Mouse (Mus musculus) lung, adult 2 months (tissue): Measurements from ENCODE around the gene AW146154. TPM values are rescaled to one million over a fixed set of nuclear protein-coding genes. Genes with fewer than 3 reads are reported as not detected.
"Not testable (repeated sequence)": the region's sequence is repeated elsewhere in the genome, so short reads cannot be mapped to it uniquely, and the experiment has no call there.

Source experiments
- DNase-seq: peaks from one replicate; pipeline ENCODE4 v3.0.0; 2022
- H3K4me1 ChIP-seq: fragments of 200-500 bp; 2 replicates; pipeline ENCODE4 v1.6.1; 2011; ENCODE audit warnings: low read length; ENCODE audit not compliant: control insufficient read depth, insufficient read depth
- H3K4me3 ChIP-seq: fragments of 200-500 bp; replicated peaks from 2 replicates; pipeline ENCODE3; 2011; ENCODE audit warnings: low read depth, mild to moderate bottlenecking, control low read depth, low read length; ENCODE audit errors: extremely low read depth
- CTCF ChIP-seq: fragments of 200-500 bp; IDR thresholded peaks from 2 replicates; pipeline ENCODE4 v1.5.1; 2011; ENCODE audit warnings: mild to moderate bottlenecking, low read length, control low read depth; ENCODE audit not compliant: insufficient read depth
- POLR2A ChIP-seq: fragments of 200-500 bp; IDR thresholded peaks from 2 replicates; pipeline ENCODE4 v1.6.1; 2011; ENCODE audit warnings: low read depth, mild to moderate bottlenecking, control low read depth, low read length, borderline replicate concordance; ENCODE audit errors: extremely low read depth
- WGBS: fragments of 180-500 bp; shearing (Covaris S2); methylation state at CpG from one replicate; pipeline ENCODE4 v1.1.7; 2018; 5-methylcytosine and 5-hydroxymethylcytosine counted together
- polyA plus RNA-seq: library from polyadenylated mRNA; depleted of rRNA; stranded (reverse); fragments of >200 nt; gene quantifications from 2 replicates; pipeline ENCODE4 v1.2.3, GENCODE M21; 2012; rRNA removed

The AW146154 gene
- polyA plus RNA-seq, result 3.5 and 5.3 TPM in 2 replicates

- DNase-seq, result peak; percentile 100
- peak within 1 kb of the TSS; percentile 78 for H3K4me3 ChIP-seq
- TF ChIP-seq POLR2A (peak; percentile 67; the same call in 1 of the 2 replicates), CTCF (no peak)
- under 1% methylated on average over 18 of the region's 18 CpGs for WGBS
- H3K4me1 ChIP-seq, result no peaks in the 10 kb centered on the region
Measured at GRCm38 (mm10) chr7:41499389-41500049, at the start of gene AW146154, which contains the start of gene Gm20449. Gene AW146154 (minus strand): TSS chr7:41499890. Gene Gm20449 (minus strand): TSS chr7:41499417.

DNA sequence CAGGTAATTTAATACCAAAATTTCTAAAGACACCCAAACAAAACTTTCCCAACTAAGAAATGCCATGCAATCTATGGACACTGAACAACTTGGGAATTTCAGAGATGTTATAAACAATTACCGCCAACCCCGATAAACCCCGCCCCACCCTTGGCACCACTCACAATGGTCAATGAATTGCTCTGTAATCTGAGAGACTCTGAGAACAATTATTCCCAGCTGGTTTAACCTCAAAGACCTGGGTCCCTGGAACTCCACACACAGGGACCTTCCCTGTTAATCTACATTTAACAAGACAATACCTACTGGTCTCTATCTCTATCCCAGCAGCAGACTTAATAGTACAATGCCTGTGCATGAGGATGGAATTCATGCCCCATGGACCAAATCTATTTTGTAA lies 13.0 kb upstream of the AW146154 start:
- Histone ChIP-seq H3K4me1 (no peaks in the 10 kb centered on the region), H3K4me3 (no peak overlapping the region)
- TF ChIP-seq POLR2A (no peak), CTCF (no peak)
- no peak for DNase-seq
- 81% methylated on average over 3 of the region's 3 CpGs for WGBS

GRCm38 (mm10) chr7:41512207-41512606 lies 12.5 kb upstream of the AW146154 start:
- no peak for TF ChIP-seq POLR2A
- no peak for TF ChIP-seq CTCF
- no peak for DNase-seq
- 20% methylated on average over 1 of the region's 1 CpGs for WGBS
- H3K4me3 ChIP-seq, result no peak overlapping the region
- no peaks in the 10 kb centered on the region for H3K4me1 ChIP-seq

DNA sequence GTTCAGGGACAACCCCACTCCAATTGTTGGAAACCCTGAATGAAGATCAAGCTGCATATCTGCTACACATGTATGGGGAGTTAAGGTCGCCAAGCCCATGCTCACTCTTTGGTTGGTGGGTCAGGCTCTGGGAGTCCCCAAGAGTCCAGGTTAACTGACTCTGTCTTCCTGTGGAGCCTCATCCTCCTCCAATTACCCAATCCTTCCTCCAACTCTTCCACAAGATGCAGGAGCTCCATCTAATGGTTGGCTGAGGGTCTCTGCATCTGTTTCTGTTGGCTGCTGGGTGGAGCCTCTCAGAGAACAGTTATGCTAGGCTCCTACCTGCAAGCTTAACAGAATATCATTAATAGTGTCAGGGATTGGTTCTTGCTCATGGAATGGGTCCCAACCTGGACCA lies 2.7 kb upstream of the AW146154 start:
- no peaks in the 10 kb centered on the region for H3K4me1 ChIP-seq
- DNase-seq, result no peak
- H3K4me3 ChIP-seq, result no peak overlapping the region
- 39% methylated on average over 1 of the region's 1 CpGs for WGBS
- TF ChIP-seq CTCF (no peak), POLR2A (no peak)

DNA sequence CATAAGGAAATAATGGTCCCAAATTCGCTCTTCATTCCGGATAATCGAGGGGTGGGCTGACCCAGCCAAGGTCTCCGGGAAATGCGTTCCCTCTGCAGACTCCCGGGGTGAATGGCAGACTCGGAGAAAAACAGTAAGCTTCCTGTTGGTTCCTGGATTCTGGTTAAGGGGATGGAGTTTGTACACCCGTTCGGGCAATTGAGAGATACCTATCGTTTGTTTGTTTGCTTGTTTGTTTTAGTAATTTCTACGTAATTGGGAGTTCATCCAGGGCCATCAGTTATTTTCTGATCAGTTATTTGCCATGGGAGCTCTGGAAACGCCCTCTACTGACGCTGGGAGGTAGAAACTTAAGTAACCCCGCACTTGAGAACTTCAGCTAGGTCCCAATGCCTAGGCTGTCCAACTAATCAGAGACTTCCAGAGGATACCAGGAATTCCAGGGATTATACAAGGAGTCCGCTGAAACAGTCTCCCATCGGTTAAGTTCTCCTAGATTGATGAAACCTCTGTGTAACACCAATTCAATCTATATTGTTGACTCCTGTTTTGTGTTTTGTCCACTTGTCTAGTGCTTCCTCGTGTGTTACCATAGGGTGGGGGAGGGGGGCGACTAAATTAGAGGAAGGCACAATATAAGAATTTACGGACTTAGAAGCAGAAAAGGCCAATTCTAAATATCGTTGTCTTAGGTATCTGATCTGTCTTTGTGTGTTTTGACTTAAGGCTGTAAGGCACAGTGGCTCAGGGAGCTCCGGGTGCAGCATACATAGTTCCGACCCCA lies 653 bp upstream of the AW146154 start:
- no peak for DNase-seq
- WGBS, result 16% methylated on average over 22 of the region's 22 CpGs
- Histone ChIP-seq H3K4me1 (no peaks in the 10 kb centered on the region), H3K4me3 (peak overlapping the region; percentile 78)
- no peak for TF ChIP-seq CTCF
- no peak for TF ChIP-seq POLR2A

GRCm38 (mm10) chr7:41499018-41499388 lies 687 bp downstream of the AW146154 start:
- WGBS, result 0% methylated on average over 6 of the region's 6 CpGs
- peak overlapping the region; percentile 78 for H3K4me3 ChIP-seq
- not testable (repeated sequence) for DNase-seq, H3K4me1 ChIP-seq

DNA sequence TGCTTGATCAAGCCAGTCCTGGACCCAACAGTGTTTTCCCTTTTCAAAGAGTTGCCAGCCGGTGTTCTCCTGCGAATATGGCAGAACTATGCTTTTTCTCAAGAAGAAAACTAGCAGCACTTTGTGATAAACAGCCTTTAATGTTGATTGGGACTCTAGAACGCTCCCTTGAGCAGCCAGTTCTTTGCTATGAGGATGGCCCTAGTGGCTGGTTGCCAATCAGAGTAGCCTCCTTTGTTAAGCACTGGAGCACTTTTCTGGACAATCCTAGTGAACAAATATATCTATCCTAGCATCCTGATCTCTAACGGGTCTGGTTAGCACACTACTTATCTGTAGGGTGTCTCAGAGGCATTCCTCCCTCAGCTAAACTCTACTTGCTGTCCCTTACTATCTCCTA lies 1.2 kb downstream of the AW146154 start:
- not testable (repeated sequence) for DNase-seq, H3K4me3 ChIP-seq, H3K4me1 ChIP-seq
- WGBS, result 72% methylated on average over 4 of the region's 4 CpGs

DNA sequence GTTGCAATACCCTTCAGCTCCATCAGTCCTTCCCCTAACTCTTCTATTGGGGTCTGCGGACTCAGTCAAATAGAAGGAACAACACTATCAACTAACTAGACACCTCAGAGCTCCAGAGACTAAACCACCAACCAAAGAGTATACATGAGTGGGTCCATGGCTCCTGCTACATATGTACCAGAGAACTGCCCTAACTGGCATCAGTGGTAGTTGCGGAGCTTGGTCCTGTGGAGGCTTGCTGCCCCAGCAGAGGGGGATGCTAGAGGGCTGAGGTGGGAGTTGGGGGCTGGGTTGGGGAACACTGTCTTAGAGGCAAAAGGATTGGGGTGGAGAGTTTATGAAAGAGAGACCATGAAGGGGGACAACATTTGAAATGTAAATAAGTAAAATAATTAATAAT lies 1.8 kb downstream of the AW146154 start:
- H3K4me3 ChIP-seq, result no peak overlapping the region
- WGBS, result 98% methylated on average over 2 of the region's 2 CpGs
- TF ChIP-seq POLR2A, result no peak
- no peak for TF ChIP-seq CTCF
- no peaks in the 10 kb centered on the region for H3K4me1 ChIP-seq
- no peak for DNase-seq

DNA sequence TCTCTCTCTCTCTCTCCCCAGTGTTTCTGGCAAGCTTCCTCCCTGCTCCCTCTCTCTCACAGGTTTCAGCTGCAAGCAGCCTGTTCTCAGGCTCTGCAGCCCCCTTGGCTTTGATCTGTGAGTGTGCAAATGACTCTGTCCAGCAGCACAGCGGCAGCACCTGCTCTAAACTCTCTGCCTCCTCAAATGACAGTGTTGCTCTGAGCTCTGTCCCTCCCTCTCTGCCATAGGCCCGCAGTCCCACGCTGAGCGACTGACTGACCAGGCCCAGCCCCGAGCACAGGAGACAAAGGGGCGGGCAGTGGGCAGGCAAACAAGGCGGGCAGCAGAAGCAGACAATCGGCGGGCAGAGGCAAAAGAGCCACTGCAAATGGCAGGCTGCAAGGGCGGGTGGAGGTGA lies 47.8 kb downstream of the AW146154 start:
- Histone ChIP-seq H3K4me1 (no peaks in the 10 kb centered on the region), H3K4me3 (no peak overlapping the region)
- 16% methylated on average over 10 of the region's 10 CpGs for WGBS
- TF ChIP-seq POLR2A (no peak), CTCF (no peak)
- DNase-seq, result no peak

DNA sequence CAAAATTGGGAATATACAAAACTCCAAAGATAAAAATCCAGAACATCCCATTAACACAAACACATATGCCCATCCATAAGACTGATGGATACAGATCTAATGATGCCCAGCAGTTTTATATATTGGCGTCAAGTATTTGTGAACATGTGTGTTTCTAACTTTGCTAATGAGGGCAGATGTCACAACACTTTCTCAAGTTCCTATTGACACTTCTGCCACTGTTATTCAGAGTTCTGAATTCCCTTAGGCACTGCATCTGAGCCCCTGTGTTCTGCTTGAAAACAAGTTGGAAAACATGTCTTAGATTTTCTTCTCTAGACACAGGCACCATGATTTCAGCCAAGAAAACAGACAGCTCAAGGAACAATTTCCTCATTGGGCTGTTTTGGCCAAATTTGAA lies 51.1 kb downstream of the AW146154 start, which contains the start of gene Vmn2r57:
TSS of gene Vmn2r57 (minus strand) at position 101 of the 400 bp plus-strand sequence.
- DNase-seq, H3K4me1 ChIP-seq, H3K4me3 ChIP-seq: not testable (repeated sequence)
- 57% methylated on average over 1 of the region's 1 CpGs for WGBS

Other genes with a start within 250 kb of the AW146154 start
- 2.1 and 3.5 TPM in 2 replicates for gene AI987944, start 106.5 kb downstream of the AW146154 start, polyA plus RNA-seq
- gene Vmn2r57, start 51.2 kb downstream of the AW146154 start, polyA plus RNA-seq, result 0.06 TPM in 2 replicates
- 0.02 and 0.03 TPM in 2 replicates for gene Gm20449, start 473 bp downstream of the AW146154 start, polyA plus RNA-seq
- gene Gm6871, start 73.8 kb upstream of the AW146154 start, polyA plus RNA-seq, result not detected in 2 replicates
- 1.8 and 4.3 TPM in 2 replicates for gene 2610021A01Rik, start 99.3 kb upstream of the AW146154 start, polyA plus RNA-seq
- gene Zfp788, start 133.3 kb upstream of the AW146154 start, polyA plus RNA-seq, result 1.1 and 1.5 TPM in 2 replicates